Mouse (Mus musculus) lung, postnatal 0 days (tissue): ENCODE data around the gene Gckr.

Experiments
- CTCF ChIP-seq: IDR thresholded peaks from 2 replicates; pipeline ENCODE4 v1.5.1; 2016; ENCODE audit warnings: antibody characterized with exemption, mild to moderate bottlenecking
- EP300 ChIP-seq: IDR thresholded peaks from 2 replicates; pipeline ENCODE4 v1.6.1; 2016; ENCODE audit warnings: antibody characterized with exemption, mild to moderate bottlenecking, control low read depth

GRCm38 (mm10) chr5:31290521-31291360 lies 6.5 kb upstream of the Gckr start, which contains the start of gene Ift172:
- TF ChIP-seq CTCF (no peak), EP300 (no peak)
